Mouse (Mus musculus): Measurements from ENCODE around the gene Phrf1.
A peak's percentile ranks its signal among the peaks of the same experiment; 100 is the strongest.
"Not testable (repeated sequence)": the region's sequence is repeated elsewhere in the genome, so short reads cannot be mapped to it uniquely, and the experiment has no call there.

The Phrf1 gene

DNA sequence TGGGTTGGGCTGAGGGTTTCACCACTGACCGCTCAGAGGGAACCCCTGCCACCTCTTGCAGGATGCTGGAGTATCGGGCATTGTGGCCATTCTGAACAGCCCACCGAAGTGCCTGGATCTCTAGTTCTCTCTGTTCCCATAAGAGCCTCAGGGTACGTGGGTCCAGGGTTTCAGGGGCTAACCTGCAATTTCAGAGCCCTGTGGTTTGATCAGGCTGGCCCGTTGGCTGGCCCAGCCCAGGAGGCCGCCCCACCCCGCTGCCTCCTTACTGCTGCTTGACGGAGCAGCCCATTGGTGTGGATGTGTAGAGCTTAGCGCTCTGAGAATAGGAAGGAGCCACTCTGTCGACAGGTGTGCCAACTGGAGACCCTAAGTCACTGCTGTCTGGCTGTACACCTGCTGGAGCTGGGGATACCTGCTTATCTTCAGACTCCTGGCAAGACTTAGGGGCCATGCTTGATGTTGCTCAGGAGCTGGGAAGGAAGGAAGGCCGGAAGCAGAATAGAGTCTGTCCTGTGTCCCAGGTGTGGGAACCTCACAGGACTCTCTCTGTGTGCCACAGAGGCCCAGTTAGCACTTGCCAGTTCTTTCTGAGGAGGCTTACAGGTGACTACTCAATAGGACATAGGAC is 14.9 kb upstream of the Phrf1 start, which contains the start of gene Lmntd2:
TSS of gene Lmntd2 (minus strand) at position 476 of the 631 bp plus-strand sequence.
- DNase-seq: no peak

DNA sequence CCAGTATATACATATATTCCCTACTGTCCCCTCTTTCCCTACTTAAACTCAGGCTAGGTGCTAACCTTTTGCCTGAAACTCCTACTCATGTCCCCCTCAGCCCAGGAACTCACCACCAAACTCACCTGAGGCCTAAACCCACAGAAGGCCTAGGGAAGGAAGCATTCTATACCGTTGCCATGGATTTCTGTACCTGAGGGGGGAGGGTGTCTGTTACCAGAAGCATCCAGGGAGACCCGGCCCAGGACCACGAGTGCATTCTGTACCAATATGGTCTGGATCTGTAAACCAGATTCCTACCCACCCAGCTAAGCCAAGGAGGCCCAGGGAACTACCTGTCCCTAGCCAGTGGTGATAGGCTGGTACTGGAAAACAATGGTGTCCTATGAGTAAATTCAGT is 14.3 kb upstream of the Phrf1 start:
- DNase-seq: no peak

DNA sequence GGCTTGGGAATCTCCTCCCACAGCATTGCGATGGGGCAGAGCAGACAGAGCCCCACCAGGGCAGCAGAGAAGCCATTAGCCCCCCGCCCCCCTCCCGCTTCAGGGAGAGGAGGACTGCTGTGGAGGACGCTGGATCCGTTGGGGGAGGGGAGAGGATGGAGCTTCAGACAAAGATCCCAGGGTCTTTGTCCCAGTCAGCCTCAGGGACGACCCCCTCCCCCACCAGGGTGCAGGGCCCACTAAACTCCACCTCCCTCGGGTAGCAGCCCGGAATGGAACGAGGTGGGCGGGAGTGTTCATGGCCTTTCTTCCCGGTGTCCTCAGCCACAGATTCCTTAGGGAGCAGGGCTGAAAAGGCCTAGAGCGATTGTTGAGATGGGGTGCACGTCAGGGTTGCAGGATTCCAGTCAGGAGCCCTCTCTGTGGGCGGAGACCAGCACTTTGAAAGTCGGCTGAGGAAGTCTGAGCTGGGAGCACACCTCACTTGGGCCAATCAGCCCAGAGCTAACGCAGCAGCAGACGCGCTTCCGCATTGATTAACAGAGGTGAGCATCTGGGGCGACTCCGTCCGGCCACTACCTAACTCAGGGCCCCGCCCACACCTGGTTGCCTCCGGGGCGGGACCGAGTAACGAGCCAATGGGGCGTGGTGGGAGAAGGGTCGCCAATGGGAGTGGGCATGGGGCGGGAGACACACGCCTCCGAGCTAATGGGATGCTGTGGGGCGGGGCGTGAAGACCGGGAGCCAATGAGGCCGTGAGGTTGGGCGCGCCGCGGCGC is 13.3 kb upstream of the Phrf1 start, which contains the start of gene Rassf7:
TSS of gene Rassf7 (plus strand) at position 760 of the 779 bp plus-strand sequence.
- peak; percentile 81 to 89 for DNase-seq

DNA sequence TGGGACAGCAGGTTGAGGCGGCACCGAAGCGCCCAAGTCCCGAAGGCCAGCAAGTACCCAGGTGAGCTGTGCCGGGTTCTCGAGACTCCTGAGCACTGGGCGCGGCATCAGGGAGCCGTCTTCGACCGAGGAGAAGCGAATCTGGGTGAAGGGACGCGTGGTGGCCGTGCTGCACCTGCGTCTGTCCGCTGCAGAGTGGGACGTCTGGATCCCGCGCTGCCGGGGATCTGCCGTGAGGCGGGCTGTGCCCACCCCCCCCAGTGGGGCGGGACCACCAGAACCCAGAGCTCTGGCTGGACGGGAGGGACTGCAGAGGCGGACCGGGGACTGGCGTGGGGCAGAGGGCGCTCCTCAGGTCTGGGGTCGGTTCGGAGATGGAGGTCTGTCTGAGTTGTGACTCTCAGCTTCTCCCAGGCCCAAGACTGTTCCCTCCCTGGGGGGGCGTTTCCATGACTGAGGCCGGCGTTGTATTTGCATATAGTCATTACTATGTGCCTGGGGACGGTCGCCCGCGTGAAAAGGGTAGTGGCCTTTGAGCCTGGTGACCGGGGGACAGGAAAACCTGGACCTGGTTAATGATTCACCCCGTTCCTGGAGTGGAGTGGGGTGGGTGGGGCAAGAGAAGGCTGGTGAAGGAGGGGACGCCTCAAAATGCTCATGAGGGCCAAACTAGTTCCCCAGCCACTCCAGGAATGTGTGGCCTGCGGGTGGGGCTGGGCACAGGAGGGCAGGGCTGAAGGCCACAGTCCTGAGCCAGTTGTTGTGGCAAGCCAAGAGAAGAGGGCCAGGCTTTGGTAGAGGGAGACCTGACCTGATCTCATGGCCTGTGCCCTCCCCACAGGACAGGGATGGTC is 12.5 kb upstream of the Phrf1 start:
- no peak for DNase-seq

DNA sequence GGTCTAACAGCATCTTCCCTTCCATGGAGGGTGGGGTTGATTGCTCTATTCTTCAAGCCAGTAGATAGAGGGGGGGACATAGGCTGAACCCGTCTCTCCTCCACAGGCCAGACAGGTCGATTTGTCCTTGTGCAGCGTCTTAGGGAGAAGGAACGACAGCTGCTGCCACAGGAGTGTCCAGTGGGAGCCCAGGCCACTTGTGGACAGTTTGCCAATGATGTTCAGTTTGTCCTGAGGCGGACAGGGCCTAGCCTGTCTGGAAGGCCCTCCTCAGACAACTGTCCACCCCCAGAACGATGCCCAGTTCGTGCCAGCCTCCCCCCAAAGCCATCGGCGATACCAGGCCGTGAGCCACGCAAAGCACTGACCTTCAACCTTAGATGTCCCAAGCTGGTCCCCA is 11.7 kb upstream of the Phrf1 start:
- no peak for DNase-seq

DNA sequence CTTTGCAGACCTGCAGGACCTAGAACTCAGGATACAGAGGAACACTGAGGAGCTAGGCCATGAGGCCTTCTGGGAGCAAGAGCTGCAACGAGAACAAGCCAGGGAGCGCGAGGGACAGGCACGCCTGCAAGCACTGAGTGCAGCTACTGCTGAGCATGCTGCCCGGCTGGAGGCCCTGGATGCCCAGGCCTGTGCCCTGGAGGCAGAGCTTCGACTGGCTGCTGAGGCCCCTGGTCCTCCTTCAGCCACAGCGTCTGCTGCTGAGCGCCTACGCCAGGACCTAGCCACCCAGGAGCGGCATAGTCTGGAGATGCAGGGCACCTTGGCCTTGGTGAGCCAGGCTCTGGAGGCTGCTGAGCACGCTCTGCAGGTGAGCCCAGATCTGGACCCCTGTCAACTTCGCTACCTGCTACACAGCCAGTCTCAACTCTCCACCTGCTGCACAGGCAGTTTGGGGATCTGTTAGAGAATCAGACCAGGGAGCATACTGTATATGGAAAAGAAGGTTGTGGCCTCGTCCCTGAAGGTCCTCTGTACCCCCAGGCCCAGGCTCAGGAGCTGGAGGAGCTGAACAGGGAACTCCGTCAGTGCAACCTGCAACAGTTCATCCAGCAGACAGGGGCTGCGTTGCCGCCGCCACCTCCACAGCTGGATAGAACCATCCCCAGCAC is 11.1 kb upstream of the Phrf1 start:
- DNase-seq: no peak

DNA sequence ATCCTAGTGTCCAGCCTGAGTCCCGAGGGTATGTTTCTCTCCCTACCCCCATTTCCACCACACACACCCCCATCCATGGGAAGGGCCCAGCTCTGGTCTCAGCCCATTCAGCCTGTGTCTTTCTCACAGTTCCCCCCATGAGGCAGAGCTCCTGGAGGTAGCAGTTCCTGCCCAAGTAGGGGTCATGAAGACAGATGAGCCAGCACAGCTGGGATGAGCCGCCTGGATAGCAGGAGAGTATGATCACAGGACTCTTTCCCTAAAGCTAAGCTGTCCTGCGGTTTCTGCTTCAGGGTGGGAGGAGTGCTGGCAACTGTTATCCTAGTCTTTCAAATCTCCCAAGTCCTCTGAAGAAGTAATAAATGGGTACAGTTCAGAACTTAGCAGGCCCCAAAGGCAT is 10.4 kb upstream of the Phrf1 start:
- DNase-seq: no peak

DNA sequence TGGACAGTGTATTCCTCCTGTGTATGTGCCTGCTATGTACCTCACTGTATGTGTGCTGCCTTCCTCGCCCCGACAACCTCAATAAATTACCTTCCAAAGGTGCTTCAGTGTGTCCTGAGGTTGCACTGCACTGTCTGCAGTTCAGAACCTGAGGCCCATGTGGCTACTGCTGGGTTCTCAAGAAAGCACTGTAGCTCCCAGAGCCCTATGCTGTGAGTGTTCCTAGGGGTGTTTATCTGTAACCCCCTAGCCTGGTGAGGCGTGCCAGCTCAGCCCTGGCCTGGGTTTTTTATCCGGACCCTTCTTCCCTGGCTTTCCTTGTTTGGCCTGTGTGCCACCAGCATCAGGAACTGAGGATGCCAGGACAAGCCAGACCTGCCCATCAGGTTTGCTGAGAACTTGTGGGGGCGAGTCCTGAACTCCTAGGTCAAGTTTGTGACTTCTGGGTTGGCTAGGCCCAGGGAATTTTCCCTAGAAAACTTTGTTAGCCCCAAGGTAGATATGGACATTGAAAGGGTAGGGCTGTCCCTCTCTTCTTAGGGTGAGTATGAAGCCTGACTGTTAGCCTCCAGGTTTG is 9.9 kb upstream of the Phrf1 start:
- no peak for DNase-seq

DNA sequence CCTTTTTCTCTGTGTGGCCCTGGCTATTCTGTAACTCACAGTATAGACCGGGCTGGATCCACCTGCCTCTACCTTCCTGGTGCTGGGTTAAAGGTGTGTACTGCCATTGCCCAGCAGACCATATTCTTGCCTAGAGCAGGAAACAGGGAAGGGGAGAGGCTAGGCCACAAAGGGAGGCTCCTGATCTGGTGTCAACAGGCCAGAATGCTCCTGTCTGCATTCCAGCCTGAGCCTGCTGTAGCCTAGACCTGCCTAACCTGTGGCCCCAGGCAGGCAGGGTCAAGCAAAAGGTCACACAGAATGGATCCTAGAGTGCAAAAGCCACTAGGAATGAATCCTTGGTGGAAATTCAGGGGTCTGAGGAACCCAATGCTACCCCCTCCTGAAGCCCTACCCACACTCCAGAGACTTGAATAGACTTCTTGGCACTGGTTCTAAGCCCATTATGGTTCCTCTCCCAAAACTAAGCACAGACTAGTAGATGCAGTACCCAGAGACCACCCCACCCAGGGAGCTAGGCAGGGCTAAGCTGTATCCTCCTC is 9.0 kb upstream of the Phrf1 start:
- no peak for DNase-seq

DNA sequence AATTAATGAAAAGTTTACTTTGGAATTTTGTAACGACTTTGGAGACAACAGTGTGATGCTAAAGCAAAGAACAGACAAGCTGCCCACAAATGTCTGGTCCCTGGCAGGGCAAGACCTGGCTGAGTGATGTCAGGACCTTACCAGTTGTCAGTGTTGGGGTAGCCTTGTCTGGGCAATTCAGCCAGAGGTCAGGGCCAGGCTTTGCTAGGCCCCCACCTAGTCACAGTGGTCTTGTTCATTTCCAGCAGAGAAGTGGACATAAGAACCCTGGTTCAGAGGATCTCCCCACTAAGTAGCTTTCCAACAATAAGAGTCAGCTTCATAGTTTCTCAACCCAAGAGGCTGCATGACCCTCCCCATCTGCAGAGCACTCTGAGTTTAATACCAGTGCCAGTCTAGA is 8.2 kb upstream of the Phrf1 start:
- no peak for DNase-seq

DNA sequence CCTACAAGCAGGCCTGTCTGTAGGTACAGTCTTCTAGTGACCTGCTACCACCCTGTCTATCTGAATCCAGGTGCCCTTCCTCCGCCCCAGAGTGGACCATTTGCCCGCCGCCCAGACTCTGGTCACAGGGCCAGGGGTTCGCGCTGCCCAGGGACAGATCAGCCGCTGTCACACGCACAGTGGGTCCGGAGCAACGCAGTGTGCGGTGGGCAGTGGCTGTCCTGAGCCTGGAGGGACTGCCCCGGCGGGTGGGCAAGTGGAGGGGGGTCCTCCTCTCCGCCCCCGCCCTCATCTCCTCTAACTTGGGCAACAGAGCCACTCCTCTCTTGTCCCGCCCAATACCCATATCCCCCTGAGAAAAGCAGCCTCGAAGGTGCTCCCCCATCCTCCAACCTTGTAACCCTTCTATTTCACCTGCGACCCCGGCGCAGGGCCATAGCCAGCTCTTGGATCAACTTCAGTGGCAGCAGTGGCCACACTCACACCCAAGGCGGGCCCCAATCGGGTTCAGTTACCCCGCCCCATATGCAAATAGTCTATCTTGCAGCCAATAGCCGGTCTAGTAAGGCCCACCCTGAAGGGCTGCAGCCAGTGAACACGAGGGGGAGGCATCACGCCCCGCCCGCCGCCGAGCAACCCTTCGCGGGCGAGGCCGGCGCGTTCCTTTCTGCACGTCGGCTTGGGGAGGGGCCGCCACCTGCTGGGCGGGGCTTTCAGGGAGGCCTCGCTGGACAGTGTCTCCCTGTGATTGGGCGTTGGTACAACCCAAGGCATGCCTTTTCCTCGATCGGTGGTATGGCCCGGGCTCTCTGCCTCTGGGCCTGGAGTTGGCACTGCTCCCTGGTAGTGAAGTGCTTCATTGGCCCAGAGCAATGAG is 7.1 kb upstream of the Phrf1 start:
- DNase-seq: peak; percentile 79 to 89

DNA sequence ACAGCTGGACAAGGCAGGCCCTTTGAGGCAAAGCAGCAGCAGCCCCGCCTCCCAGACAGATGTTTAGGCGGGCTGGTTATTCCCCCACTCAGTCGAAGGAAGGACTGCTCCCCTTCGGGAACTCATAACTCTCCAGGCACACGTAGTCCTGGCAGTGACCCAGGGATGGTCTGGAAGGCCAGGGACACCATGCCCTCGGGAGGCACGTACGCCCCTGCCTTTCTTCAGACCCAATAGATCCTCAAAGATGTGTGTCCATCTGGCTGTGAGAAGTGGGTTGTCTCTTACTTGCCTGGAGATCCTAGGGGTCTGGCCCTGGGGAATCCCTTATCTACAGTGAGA is 6.5 kb upstream of the Phrf1 start:
- DNase-seq: no peak

DNA sequence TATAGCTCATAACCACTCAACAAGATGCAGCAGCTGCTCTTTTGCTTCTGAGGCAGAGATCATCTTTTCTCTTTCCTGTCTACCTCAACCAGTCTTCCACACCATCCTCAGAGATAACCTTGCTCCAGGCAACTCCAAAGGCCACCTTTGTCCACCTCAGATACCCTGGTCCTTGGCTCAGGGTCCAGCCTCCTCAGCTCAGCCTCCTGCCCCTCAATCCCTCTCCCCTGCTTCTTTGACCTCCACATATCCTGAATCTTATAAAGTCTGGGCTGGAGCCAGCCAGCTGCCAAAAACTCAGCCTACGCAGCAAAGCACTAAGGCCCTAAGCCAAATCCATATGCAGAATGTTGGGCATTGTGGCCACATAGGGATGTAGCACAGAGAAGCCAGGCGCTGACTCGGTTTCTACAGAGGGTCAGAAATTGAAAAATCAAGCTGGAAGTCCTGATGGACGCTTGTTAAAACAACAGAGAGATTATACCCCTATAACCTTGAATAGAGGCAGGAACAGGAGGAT is 5.8 kb upstream of the Phrf1 start:
- DNase-seq: no peak

DNA sequence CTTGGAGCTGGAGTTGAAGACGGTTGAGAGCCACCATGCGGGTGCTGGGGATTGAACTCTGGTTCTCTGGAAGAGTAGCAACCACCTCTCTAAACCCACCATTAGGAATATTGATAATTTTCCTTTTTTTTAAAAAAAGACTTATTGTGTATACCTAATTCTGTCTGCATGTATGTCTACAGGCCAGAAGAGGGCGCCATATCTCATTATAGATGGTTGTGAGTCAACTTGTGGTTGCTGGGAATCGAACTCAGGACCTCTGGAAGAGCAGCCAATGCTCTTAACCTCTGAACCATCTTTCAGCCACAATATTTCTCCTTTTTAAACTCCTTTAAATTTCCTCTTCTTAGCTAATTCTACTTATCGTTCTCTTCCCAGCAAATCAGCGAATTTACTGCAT is 2.0 kb upstream of the Phrf1 start:
- DNase-seq: no peak

DNA sequence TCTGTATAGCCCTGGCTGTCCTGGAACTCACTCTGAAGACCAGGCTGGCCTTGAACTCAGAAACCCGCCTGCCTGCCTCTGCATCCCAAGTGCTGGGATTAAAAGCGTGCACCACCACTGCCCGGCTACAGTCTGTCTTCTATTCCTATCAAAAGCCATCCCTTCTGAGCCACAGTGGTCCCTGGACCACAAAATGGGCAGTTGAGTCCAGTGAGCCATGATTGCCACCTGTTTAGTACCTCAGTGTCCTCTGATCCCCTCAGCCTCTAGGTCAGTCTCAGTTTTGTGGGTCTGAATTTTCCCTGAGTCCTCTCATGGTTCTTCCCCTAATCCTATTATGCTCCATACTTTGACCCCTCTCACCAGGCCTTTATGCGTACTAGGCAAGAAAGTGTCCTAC is 788 bp upstream of the Phrf1 start:
- no peak for DNase-seq

DNA sequence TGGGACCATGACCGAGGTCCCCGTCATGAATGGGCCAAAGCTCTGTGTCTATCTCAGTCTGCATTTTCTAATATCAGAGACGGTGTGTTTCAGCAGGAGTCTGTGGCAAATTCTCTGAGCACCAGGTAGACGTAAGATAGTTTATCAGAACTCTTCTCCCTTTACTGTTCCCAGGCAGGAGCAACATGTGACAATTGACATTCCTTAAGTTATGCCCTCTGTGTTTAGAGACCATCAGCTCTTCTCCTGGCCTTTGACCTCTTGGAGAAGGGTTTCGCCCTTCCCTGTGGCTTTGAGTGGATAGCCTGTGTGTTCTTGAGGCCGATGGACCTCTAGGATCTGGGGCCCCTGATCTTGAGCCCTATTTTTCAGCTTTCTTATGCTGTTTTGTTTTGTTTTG is 1.1 kb downstream of the Phrf1 start:
- DNase-seq: no peak

DNA sequence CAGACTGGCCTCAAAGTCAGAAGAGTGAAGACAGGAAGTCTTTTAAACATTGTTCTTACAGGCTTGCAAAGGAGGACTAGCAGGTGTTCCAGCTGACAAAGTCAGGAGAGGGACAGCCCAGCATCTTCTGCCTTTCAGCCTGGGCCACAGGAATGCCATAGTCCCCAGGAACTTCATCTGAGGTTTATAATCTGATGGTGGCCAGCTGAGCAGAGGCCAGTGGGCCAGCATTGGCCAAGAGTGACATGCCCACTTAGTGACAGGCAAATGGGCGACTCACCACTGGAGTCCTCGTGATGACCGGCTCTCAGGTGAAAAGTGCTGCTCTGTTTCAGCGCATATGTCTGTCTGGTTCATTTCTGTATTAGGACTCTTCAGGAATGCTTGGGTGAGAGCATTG is 2.0 kb downstream of the Phrf1 start:
- no peak for DNase-seq

DNA sequence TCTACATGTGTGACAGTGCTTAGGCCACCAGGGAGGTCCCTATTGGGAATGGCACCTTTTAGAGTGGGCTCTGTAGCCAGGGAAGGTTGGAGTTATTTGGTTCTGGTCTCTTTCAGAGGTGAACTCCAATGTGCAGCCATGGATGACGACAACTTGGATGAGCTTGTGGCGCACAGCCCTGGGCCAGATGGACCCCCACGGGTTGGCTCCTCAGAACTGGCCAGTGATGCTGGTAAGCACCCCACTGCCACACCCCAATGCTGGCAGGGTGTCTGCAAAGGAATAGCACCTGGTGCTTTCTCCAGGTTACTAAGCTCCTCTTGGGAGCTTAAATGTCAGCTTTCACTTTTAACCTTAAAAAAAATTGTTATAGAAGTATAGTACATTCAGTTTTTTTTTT is 2.5 kb downstream of the Phrf1 start:
- peak; percentile 42 to 53 for DNase-seq

DNA sequence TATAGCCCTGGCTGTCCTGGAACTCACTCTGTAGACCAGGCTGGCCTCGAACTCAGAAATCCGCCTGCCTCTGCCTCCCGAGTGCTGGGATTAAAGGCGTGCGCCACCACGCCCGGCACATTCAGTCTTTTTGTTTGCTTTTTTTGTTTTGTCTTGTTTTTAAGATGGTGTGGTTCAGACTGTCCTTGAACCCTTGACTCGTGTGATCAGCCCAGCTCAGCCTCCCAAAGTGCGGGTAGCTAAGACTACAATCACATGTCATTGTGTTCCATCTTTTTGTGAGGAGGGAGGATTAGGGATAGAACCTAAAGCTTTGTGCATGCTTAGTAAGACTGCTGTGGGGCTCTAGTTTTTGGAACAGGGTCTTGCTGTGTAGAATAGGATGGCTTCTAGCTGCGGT is 3.0 kb downstream of the Phrf1 start:
- no peak for DNase-seq

DNA sequence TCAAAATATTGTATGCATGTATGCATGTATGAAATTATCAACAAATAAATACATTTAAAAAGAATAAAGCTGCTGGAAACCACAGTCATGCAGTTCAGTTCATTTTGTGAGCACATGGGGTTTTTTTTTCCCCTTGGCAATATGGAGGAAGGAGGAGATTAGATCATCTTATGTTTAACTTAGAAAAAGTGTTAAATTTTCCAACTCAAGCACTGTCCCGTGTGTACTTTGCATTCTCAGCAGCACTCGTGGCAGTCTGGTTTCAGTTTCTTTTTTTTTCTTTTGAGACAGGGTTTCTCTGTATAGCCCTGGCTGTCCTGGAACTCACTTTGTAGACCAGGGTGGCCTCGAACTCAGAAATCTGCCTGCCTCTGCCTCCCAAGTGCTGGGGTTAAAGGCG is 21.9 kb downstream of the Phrf1 start:
- not testable (repeated sequence) for DNase-seq

DNA sequence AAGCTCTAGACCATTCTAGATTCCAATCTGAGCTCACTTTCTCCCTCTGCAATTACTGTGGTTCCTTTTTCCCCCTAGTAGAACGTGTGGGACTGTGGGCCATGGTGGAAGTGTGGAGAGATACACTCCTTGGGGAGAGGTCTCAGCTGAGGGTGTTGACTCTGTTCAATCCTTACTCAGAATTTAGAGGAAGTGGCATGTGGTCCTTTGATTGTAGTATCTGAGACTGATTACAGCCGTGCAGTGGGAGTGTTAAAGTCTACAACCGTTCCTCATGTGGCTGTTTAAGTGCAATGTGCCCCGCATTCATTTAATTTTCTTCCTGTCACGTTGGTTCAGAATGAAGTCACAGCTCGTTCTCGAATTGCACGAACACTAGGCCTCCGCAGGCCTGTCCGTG is 27.6 kb downstream of the Phrf1 start:
- no peak for DNase-seq

Measured in cerebellum, postnatal 36 days (tissue).